Mouse (Mus musculus): ENCODE data around the gene Nkd1. TPM values are rescaled to one million over a fixed set of nuclear protein-coding genes. Genes with fewer than 3 reads are reported as not detected.
A peak's percentile ranks its signal among the peaks of the same experiment; 100 is the strongest.

Gene Nkd1
- polyA plus RNA-seq, 2 experiments from 2014 or later: not detected

DNA sequence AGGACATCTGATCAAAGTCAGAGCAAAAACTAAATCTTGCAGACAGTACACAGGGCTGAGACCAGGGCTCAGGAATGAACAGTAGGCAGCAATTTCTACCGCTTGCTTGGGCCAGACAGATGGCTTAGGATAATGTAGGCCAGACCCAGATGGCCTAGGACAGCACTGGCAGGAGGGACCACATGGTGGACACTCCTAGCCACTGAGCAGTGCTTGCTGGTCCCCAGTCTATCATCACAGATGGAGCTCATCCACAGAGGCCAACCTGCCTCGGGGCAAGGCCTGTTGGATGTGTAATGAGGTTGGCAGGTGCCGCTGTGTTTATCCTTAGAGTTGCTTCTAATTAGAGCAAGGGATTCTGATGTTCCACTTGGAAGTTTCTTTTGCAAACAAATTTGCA, 102.2 kb downstream of the Nkd1 start:
- no peak for ATAC-seq

- no peak for ATAC-seq
Observed at GRCm38 (mm10) chr8:88624276-88624675, 103.1 kb downstream of the Nkd1 start.

DNA sequence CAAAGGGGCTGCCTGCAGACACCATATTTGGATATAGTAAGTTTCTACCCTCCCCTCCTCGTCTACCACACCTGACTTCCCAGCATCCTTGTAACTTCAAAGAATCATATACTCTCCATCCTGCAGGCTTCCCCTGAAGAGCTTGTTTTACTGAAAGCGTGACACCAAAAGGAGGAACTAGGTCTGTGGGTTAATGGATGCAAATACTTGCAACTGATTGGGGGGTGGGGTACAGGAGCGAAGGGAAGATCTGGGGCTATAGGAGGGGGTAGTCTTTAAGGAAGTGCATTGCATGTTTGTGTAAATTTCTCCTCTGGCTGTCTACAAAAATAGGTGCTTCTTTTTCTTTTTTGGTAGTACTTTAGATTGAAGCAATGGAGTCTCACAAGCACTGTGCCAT, 105.3 kb downstream of the Nkd1 start:
- no peak for ATAC-seq

- ATAC-seq: no peak
Observed at GRCm38 (mm10) chr8:88626940-88627264, 105.7 kb downstream of the Nkd1 start.

DNA sequence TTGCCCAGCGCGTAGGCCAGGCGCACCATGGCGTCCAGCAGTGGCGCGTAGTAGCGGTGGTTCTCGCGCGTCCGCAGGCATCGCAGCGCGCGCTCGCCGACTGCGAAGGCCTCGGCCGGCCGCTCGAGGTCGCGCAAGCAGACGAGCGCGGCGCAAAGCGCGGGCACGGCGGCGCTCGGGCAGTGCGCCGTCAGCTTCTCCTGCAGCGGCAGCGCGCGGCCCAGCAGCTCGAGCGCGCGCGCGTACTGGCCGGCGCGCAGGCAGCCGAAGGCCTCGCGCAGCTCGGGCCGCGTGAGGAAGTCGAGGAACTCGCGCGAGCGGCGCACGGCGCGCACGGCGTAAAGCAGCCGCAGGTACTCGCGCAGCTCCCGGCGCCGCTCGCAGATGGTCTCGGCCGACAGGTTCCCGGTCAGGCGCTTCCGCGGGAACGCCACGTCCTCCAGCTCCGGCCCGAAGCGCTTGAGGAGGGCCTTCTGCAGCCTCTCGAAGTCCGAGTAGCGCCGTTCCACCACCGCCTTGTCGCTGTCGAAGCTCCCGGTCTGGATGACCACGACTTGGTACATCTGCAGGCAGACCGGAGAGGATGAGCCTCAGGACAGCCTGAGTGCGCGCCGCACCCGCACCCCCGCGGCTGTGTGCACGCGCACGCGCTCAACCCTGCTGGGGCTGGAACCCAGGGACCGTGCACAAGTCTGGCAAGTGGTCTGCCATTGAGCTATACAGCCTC, 106.3 kb downstream of the Nkd1 start:
- ATAC-seq: no peak

DNA sequence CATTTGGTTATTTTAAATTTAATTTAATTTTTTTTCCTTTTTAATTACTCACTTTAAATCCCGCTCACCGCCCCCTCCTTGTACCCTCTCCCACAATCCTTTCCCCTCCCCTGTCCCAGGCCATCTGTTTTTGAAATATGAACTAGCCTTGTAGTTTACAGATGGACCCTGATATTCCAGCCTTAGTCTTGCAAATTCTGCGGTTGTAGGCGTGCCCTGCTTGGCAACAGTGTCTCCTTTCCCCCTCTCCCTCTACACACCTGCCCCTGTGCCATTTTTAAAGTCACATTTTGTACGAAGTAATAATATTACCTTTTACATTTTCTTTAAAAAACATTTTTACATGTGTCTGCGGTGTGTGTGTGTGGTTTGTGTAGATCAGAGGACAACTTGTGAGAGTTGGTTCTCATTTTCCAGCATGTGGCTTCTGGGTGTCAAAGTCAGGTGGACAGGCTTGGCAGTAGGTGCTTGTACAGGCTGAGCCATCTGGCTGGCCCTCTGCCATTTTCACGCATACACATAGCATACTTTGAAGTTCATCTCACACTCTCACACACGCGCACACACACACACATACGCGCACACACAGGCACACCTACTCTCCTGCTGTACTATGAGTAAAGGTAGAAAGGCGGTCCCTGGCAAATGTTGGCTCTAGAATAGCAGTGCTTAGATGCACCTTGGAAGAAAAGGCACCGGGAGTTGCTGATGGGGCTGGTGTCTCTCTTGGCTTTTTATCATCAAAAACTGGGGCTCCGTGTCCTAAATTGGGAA, 107.0 kb downstream of the Nkd1 start:
- ATAC-seq: no peak

- no peak for ATAC-seq
Observed at GRCm38 (mm10) chr8:88630225-88630624, 109.1 kb downstream of the Nkd1 start.

GRCm38 (mm10) chr8:88631081-88631480, 109.9 kb downstream of the Nkd1 start:
- ATAC-seq: peak; percentile 21

DNA sequence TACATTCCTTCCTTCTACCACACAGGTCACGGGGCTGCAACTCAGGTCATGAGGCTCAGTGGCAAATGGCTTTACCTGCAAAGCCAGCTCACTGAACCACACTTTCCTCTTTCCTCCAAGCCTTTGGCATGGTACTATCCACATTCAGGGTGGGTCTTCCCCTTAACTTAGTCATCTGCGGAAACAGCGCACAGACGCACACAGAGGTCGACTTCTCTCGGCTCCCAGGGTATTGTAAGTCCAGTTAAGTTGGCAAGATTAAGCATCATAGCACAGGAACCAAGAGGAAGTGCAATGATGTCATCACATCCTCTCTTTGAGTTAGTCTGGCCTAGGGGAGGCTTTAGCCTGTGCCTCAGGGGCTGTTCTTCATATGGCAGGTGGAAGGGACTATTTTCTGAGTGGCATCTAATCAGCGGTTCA, 112.2 kb downstream of the Nkd1 start:
- peak; percentile 50 for ATAC-seq

- ATAC-seq: peak; percentile 92
Observed at GRCm38 (mm10) chr8:88635474-88636397, 114.6 kb downstream of the Nkd1 start, which contains the start of gene Snx20. TSS of gene Snx20 (minus strand) at chr8:88636128.

DNA sequence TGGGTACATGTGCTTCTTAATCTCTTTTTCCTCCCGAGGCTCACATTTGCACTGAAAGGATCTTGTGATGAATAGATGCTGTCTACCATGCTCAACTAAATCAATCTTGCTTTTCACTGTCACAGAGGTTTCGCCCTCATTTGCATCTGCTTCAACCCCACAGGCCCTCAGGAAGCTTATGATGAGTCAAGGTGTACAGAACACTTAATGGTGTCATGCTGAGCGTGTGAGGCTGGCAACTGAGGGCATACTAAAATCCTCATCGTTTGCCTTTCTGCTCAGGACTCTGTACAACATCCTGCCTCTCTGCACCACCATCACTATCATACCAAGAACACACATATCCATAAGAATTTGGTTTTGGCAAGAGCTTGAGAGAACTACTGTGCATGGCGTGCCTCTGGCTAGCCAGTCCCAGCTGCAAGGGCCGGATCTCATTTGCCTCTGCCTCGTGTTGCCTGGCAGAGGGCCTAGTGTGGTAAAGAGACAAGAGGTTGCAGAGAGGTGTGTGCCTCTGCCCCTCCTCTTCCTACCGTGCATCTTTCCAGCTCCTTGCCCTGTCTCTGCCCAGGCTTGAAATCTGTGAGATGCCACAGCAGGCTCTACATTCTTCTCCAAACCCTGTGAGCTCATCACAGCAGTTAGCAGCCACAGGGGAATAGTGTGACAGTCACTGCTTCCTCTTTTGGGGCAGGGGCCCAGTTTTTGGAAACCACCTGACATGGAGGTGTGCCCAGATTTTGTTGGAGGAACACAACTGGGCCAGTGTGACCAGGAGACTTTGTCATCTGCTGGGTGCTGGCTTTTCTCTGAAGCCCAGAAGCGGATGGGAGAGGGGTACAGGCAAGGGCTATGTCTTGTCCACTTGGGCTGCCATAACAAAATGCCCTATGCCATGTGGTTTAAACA, 116.2 kb downstream of the Nkd1 start:
- ATAC-seq: no peak

- ATAC-seq: no peak
Observed at GRCm38 (mm10) chr8:88638908-88639307, 117.8 kb downstream of the Nkd1 start.

DNA sequence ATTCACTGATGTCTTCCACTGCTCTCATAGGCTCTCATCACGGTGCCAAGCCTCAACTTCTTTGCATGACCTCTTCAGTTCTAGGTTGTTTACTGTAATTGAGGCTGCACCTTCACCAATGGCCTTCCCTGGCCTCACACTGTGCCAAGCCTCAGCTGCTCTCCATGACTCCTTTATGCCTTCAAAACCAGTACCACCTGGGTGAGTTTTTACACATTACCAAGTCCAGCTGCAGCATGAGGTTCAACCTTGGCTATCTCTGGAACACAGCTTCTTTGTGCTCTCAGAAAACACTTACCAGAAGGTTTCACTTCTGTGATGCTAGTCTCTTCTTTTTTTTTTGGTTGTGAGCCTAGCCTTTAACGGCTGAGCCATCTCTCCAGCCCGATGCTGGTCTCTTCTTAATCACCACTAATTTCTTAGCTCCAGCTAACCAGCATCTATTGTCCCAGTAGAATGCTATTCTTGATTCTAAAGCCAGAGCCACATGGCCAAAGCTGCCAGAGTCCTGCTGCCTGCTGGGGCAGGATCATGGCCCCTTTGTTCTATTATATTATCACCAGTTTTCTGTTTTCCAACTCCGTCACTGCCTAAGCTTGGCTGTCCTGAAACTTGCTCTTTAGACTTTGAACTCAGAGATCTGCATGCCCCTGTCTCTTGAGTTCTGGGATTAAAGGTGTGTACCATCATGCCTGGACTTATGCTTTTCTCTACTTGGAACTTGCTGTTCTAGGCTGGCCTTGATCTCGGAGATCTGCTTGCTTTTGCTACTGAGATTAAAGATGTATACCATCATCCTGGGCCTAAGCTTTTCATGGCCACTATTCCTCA, 121.8 kb downstream of the Nkd1 start:
- ATAC-seq: no peak

Other genes with a start within 250 kb of the Nkd1 start
- 100 to 1,000 TPM in 1 of 2 experiments, 10 to 100 TPM in 1; 79.4 to 143 TPM for gene Adcy7, start 249.0 kb upstream of the Nkd1 start, polyA plus RNA-seq (2017; shearing (Covaris generic))
- 10 to 100 TPM; 52.6 to 52.9 TPM for gene Brd7, start 159.2 kb upstream of the Nkd1 start, polyA plus RNA-seq (2017; shearing (Covaris generic))
- 10 to 100 TPM; 15.0 to 16.8 TPM for gene Snx20, start 114.8 kb downstream of the Nkd1 start, polyA plus RNA-seq (2017; shearing (Covaris generic))
- gene Nod2, start 126.0 kb downstream of the Nkd1 start, polyA plus RNA-seq (2017; shearing (Covaris generic)): 1 to 10 TPM in 1 of 2 experiments, under 1 TPM in 1; 0.83 to 2.4 TPM
- gene Cyld, start 175.7 kb downstream of the Nkd1 start, polyA plus RNA-seq (2017; shearing (Covaris generic)): 100 to 1,000 TPM; 108 to 125 TPM

Data from CD4-positive, CD25-positive, alpha-beta regulatory T cell, adult 4 months (primary cell).